Mouse (Mus musculus) myocyte (in vitro differentiated cells): ENCODE measurements around the gene Apmap.

Experiments used
- CEBPB ChIP-seq: IDR thresholded peaks from 2 replicates; pipeline ENCODE4 v1.6.1; 2011; ENCODE audit warnings: mild to moderate bottlenecking, moderate library complexity; ENCODE audit not compliant: poor library complexity, insufficient read depth, severe bottlenecking
- E2F4 ChIP-seq: IDR thresholded peaks from one replicate; pipeline ENCODE4 v1.6.1; 2011; ENCODE audit warnings: mild to moderate bottlenecking, control low read depth, moderate library complexity; ENCODE audit not compliant: insufficient read depth
- MAX ChIP-seq: IDR thresholded peaks from one replicate; pipeline ENCODE4 v1.6.1; 2011; ENCODE audit warnings: low read depth, mild to moderate bottlenecking, control low read depth
- MYOD1 ChIP-seq, 3 experiments: IDR thresholded peaks; one replicate each; pipeline ENCODE4 v1.6.1; 2011; ENCODE audit warnings: control low read depth in 2 of 3, low read depth in 2 of 3, mild to moderate bottlenecking in 2 of 3, moderate library complexity in 1 of 3; ENCODE audit not compliant: insufficient read length in 2 of 3, control insufficient read depth in 1 of 3
- MYOG ChIP-seq, 3 experiments: IDR thresholded peaks; one replicate each; pipeline ENCODE4 v1.6.1; 2011; ENCODE audit warnings: control low read depth in 2 of 3, low read depth in 2 of 3, mild to moderate bottlenecking in 2 of 3; ENCODE audit not compliant: insufficient read length in 2 of 3, control insufficient read depth in 1 of 3, insufficient read depth in 1 of 3
- POLR2A ChIP-seq: IDR thresholded peaks from one replicate; pipeline ENCODE4 v1.6.1; 2011; ENCODE audit warnings: low read depth, mild to moderate bottlenecking, control low read depth, moderate library complexity; ENCODE audit not compliant: insufficient read length
- POLR2AphosphoS2 ChIP-seq: IDR thresholded peaks from one replicate; pipeline ENCODE4 v1.6.1; 2011; ENCODE audit warnings: low read depth, control low read depth; ENCODE audit not compliant: insufficient read length
- REST ChIP-seq: IDR thresholded peaks from one replicate; pipeline ENCODE4 v1.6.1; 2011; ENCODE audit warnings: mild to moderate bottlenecking, control low read depth, moderate library complexity; ENCODE audit not compliant: insufficient read depth, insufficient read length
- TCF12 ChIP-seq: IDR thresholded peaks from one replicate; pipeline ENCODE4 v1.6.1; 2011; ENCODE audit warnings: mild to moderate bottlenecking, control low read depth; ENCODE audit not compliant: poor library complexity, insufficient read depth, severe bottlenecking
- USF1 ChIP-seq: IDR thresholded peaks from one replicate; pipeline ENCODE4 v1.6.1; 2011; ENCODE audit warnings: low read depth, mild to moderate bottlenecking, control low read depth, moderate library complexity

- TF ChIP-seq POLR2AphosphoS2 (no peak), MYOG (IDR thresholded peaks at IDR 0.05; ENCODE audit: control insufficient read depth in 1 of 3, insufficient read depth in 1 of 3, insufficient read length in 2 of 3, low read depth in 2 of 3) (no peak), POLR2A (no peak), MAX (no peak), REST (no peak), E2F4 (no peak), USF1 (no peak), MYOD1 (IDR thresholded peaks at IDR 0.05; ENCODE audit: control insufficient read depth in 1 of 3, insufficient read length in 2 of 3, low read depth in 2 of 3) (no peak), CEBPB (no peak), TCF12 (no peak)
Observed at GRCm38 (mm10) chr2:150579628-150580027, 28.7 kb downstream of the Apmap start.
